Mouse (Mus musculus): ENCODE measurements around the gene Rad51b.

The Rad51b gene

GRCm38 (mm10) chr12:79377861-79378260, 80.8 kb downstream of the Rad51b start:
- DNase-seq (ENCODE audit: extremely low read depth, low read depth) = no peak

GRCm38 (mm10) chr12:79380190-79380589, 83.1 kb downstream of the Rad51b start:
- no peak for DNase-seq (ENCODE audit: extremely low read depth, low read depth)

GRCm38 (mm10) chr12:79381489-79381888, 84.4 kb downstream of the Rad51b start:
- DNase-seq (ENCODE audit: extremely low read depth, low read depth) = no peak

GRCm38 (mm10) chr12:79382416-79382815, 85.3 kb downstream of the Rad51b start:
- DNase-seq (ENCODE audit: extremely low read depth, low read depth) = no peak

GRCm38 (mm10) chr12:79383583-79383982, 86.5 kb downstream of the Rad51b start:
- no peak for DNase-seq (ENCODE audit: extremely low read depth, low read depth)

GRCm38 (mm10) chr12:79384787-79385186, 87.7 kb downstream of the Rad51b start:
- DNase-seq (ENCODE audit: extremely low read depth, low read depth) = no peak

- no peak for DNase-seq (ENCODE audit: extremely low read depth, low read depth)
These were observed 88.1 kb downstream of the Rad51b start for GRCm38 (mm10) chr12:79385199-79385598.

- DNase-seq (ENCODE audit: extremely low read depth, low read depth) = no peak
These were observed 90.8 kb downstream of the Rad51b start for GRCm38 (mm10) chr12:79387886-79388285.

GRCm38 (mm10) chr12:79389251-79389650, 92.2 kb downstream of the Rad51b start:
- no peak for DNase-seq (ENCODE audit: extremely low read depth, low read depth)

GRCm38 (mm10) chr12:79389971-79390370, 92.9 kb downstream of the Rad51b start:
- DNase-seq (ENCODE audit: extremely low read depth, low read depth) = no peak

- DNase-seq (ENCODE audit: extremely low read depth, low read depth) = no peak
These were observed 96.6 kb downstream of the Rad51b start for GRCm38 (mm10) chr12:79393636-79394035.

GRCm38 (mm10) chr12:79403992-79404391, 106.9 kb downstream of the Rad51b start:
- no peak for DNase-seq (ENCODE audit: extremely low read depth, low read depth)

- DNase-seq (ENCODE audit: extremely low read depth, low read depth) = no peak
These were observed 107.4 kb downstream of the Rad51b start for GRCm38 (mm10) chr12:79404494-79404893.

GRCm38 (mm10) chr12:79408677-79409076, 111.6 kb downstream of the Rad51b start:
- DNase-seq (ENCODE audit: extremely low read depth, low read depth) = no peak

GRCm38 (mm10) chr12:79409126-79409860, 112.2 kb downstream of the Rad51b start:
- no peak for DNase-seq (ENCODE audit: extremely low read depth, low read depth)

GRCm38 (mm10) chr12:79412894-79413507, 115.9 kb downstream of the Rad51b start:
- no peak for DNase-seq (ENCODE audit: extremely low read depth, low read depth)

GRCm38 (mm10) chr12:79417360-79417759, 120.3 kb downstream of the Rad51b start:
- no peak for DNase-seq (ENCODE audit: extremely low read depth, low read depth)

GRCm38 (mm10) chr12:79420605-79421004, 123.5 kb downstream of the Rad51b start:
- no peak for DNase-seq (ENCODE audit: extremely low read depth, low read depth)

- DNase-seq (ENCODE audit: extremely low read depth, low read depth) = no peak
These were observed 132.6 kb downstream of the Rad51b start for GRCm38 (mm10) chr12:79429507-79430291.

GRCm38 (mm10) chr12:79431138-79431537, 134.1 kb downstream of the Rad51b start:
- DNase-seq (ENCODE audit: extremely low read depth, low read depth) = no peak

GRCm38 (mm10) chr12:79433724-79434442, 136.8 kb downstream of the Rad51b start:
- DNase-seq (ENCODE audit: extremely low read depth, low read depth) = no peak

- no peak for DNase-seq (ENCODE audit: extremely low read depth, low read depth)
These were observed 138.4 kb downstream of the Rad51b start for GRCm38 (mm10) chr12:79435474-79435873.

Data from MEL-GATA-1-ER (cell line).